Mouse (Mus musculus) forebrain, embryonic 12.5 days (tissue): Measurements from ENCODE around the gene Trpm3. TPM values are rescaled to one million over a fixed set of nuclear protein-coding genes. Genes with fewer than 3 reads are reported as not detected.

Experiments used
- ATAC-seq: fragments of 200-750 bp; cut with Nextera tagmentation; 2 replicates; pipeline ENCODE4 v1.8.0; 2017; ENCODE audit warnings: moderate TSS enrichment; ENCODE audit not compliant: low FRiP score
- H3K27ac ChIP-seq: fragments of 300-500 bp; sonication (generic); 2 replicates; pipeline ENCODE4 v1.5.1; 2016; ENCODE audit warnings: mild to moderate bottlenecking
- H3K27me3 ChIP-seq: fragments of 300-500 bp; sonication (generic); 2 replicates; pipeline ENCODE4 v1.6.1; 2016; ENCODE audit warnings: mild to moderate bottlenecking
- H3K36me3 ChIP-seq: fragments of 300-500 bp; sonication (generic); replicated peaks from 2 replicates; pipeline ENCODE4 v1.6.1; 2016; ENCODE audit warnings: mild to moderate bottlenecking
- H3K4me1 ChIP-seq: fragments of 300-500 bp; sonication (generic); 2 replicates; pipeline ENCODE4 v1.6.1; 2016
- H3K4me2 ChIP-seq: fragments of 300-500 bp; sonication (generic); 2 replicates; pipeline ENCODE4 v1.6.1; 2016; ENCODE audit warnings: mild to moderate bottlenecking, moderate library complexity
- H3K4me3 ChIP-seq: fragments of 300-500 bp; sonication (generic); replicated peaks from 2 replicates; pipeline ENCODE4 v1.5.1; 2016; ENCODE audit warnings: mild to moderate bottlenecking
- H3K9ac ChIP-seq: fragments of 300-500 bp; sonication (generic); 2 replicates; pipeline ENCODE4 v1.6.1; 2016; ENCODE audit warnings: mild to moderate bottlenecking
- H3K9me3 ChIP-seq: fragments of 300-500 bp; sonication (generic); 2 replicates; pipeline ENCODE4 v1.6.1; 2016
- WGBS: fragments of 180-500 bp; shearing (Covaris S2); methylation state at CpG from one replicate; pipeline ENCODE4 v1.1.7; 2016; 5-methylcytosine and 5-hydroxymethylcytosine counted together
- polyA plus RNA-seq: library from polyadenylated mRNA; unstranded; fragments of >200 nt; fragmentation: Nextera tagmentation; extraction: Ambion mirVana; gene quantifications from 2 replicates; pipeline ENCODE4 v1.2.1, GENCODE M21; 2016

Trpm3 gene
- polyA plus RNA-seq, 1 experiment from 2014 or later: 16.6 TPM

GRCm38 (mm10) chr19:22676206-22676605 is 537.4 kb downstream of the Trpm3 start:
- Histone ChIP-seq H3K4me3 (no peak overlapping the region), H3K4me2 (no peak overlapping the region), H3K27me3 (no peaks in the 10 kb centered on the region), H3K4me1 (no peaks in the 10 kb centered on the region), H3K9me3 (no peaks in the 10 kb centered on the region), H3K27ac (no peak overlapping the region), H3K36me3 (no peaks in the 10 kb centered on the region), H3K9ac (no peak overlapping the region)
- WGBS: 64% methylated on average over 4 of the region's 4 CpGs
- no peak for ATAC-seq

GRCm38 (mm10) chr19:22682238-22682637 is 543.4 kb downstream of the Trpm3 start:
- WGBS: 89% methylated on average over 6 of the region's 6 CpGs
- H3K4me1 ChIP-seq: peaks cover 5% of the 10 kb centered on the region; the same call in 1 of the 2 replicates
- H3K9ac ChIP-seq: no peak overlapping the region
- no peak for ATAC-seq
- no peak overlapping the region for H3K4me3 ChIP-seq
- H3K27ac ChIP-seq: no peak overlapping the region
- no peaks in the 10 kb centered on the region for H3K9me3 ChIP-seq
- H3K4me2 ChIP-seq: no peak overlapping the region
- H3K36me3 ChIP-seq: no peaks in the 10 kb centered on the region
- no peaks in the 10 kb centered on the region for H3K27me3 ChIP-seq

GRCm38 (mm10) chr19:22691995-22692394 is 553.1 kb downstream of the Trpm3 start:
- no peak for ATAC-seq
- Histone ChIP-seq H3K36me3 (no peaks in the 10 kb centered on the region), H3K4me1 (peaks cover 9% of the 10 kb centered on the region; the same call in 1 of the 2 replicates), H3K4me2 (no peak overlapping the region), H3K27ac (no peak overlapping the region), H3K9ac (no peak overlapping the region), H3K27me3 (peaks cover 3% of the 10 kb centered on the region; the same call in 1 of the 2 replicates), H3K9me3 (no peaks in the 10 kb centered on the region), H3K4me3 (no peak overlapping the region)
- 53% methylated on average over 5 of the region's 5 CpGs for WGBS

- Histone ChIP-seq H3K4me2 (no peak overlapping the region), H3K4me3 (no peak overlapping the region), H3K9ac (no peak overlapping the region), H3K27ac (no peak overlapping the region), H3K9me3 (no peaks in the 10 kb centered on the region), H3K27me3 (peaks cover 3% of the 10 kb centered on the region; the same call in 1 of the 2 replicates), H3K36me3 (no peaks in the 10 kb centered on the region), H3K4me1 (peaks cover 9% of the 10 kb centered on the region; the same call in 1 of the 2 replicates)
- no peak for ATAC-seq
- WGBS: 18% methylated on average over 4 of the region's 4 CpGs
These were observed 553.7 kb downstream of the Trpm3 start for GRCm38 (mm10) chr19:22692553-22692952.

- H3K36me3 ChIP-seq: no peaks in the 10 kb centered on the region
- 65% methylated on average over 5 of the region's 5 CpGs for WGBS
- no peak overlapping the region for H3K4me3 ChIP-seq
- no peak overlapping the region for H3K27ac ChIP-seq
- no peaks in the 10 kb centered on the region for H3K9me3 ChIP-seq
- H3K4me1 ChIP-seq: peaks cover 9% of the 10 kb centered on the region; the same call in 1 of the 2 replicates
- H3K4me2 ChIP-seq: no peak overlapping the region
- no peak for ATAC-seq
- H3K9ac ChIP-seq: no peak overlapping the region
- H3K27me3 ChIP-seq: peaks cover 3% of the 10 kb centered on the region; the same call in 1 of the 2 replicates
These were observed 554.1 kb downstream of the Trpm3 start for GRCm38 (mm10) chr19:22692956-22693355.

- H3K27me3 ChIP-seq: peaks cover 13% of the 10 kb centered on the region
- H3K27ac ChIP-seq: no peak overlapping the region
- no peaks in the 10 kb centered on the region for H3K36me3 ChIP-seq
- H3K4me3 ChIP-seq: no peak overlapping the region
- peaks cover 9% of the 10 kb centered on the region; the same call in 1 of the 2 replicates for H3K4me1 ChIP-seq
- no peak overlapping the region for H3K9ac ChIP-seq
- WGBS: 60% methylated on average over 2 of the region's 2 CpGs
- H3K4me2 ChIP-seq: no peak overlapping the region
- no peak for ATAC-seq
- no peaks in the 10 kb centered on the region for H3K9me3 ChIP-seq
These were observed 556.6 kb downstream of the Trpm3 start for GRCm38 (mm10) chr19:22695423-22695822.

GRCm38 (mm10) chr19:22698737-22699136 is 559.9 kb downstream of the Trpm3 start:
- Histone ChIP-seq H3K9me3 (no peaks in the 10 kb centered on the region), H3K4me2 (no peak overlapping the region), H3K4me3 (no peak overlapping the region), H3K27ac (no peak overlapping the region), H3K36me3 (no peaks in the 10 kb centered on the region), H3K27me3 (peaks cover 11% of the 10 kb centered on the region), H3K9ac (no peak overlapping the region), H3K4me1 (peaks cover 6% of the 10 kb centered on the region; the same call in 1 of the 2 replicates)
- 90% methylated on average over 4 of the region's 4 CpGs for WGBS
- no peak for ATAC-seq

- no peaks in the 10 kb centered on the region for H3K9me3 ChIP-seq
- no peak overlapping the region for H3K9ac ChIP-seq
- H3K4me1 ChIP-seq: peaks cover 8% of the 10 kb centered on the region; the same call in 1 of the 2 replicates
- peaks cover 11% of the 10 kb centered on the region for H3K27me3 ChIP-seq
- H3K27ac ChIP-seq: no peak overlapping the region
- no peak for ATAC-seq
- no peak overlapping the region for H3K4me3 ChIP-seq
- no peak overlapping the region for H3K4me2 ChIP-seq
- WGBS: 11% methylated on average over 5 of the region's 5 CpGs
- H3K36me3 ChIP-seq: no peaks in the 10 kb centered on the region
These were observed 562.2 kb downstream of the Trpm3 start for GRCm38 (mm10) chr19:22700871-22701651.

GRCm38 (mm10) chr19:22703876-22704275 is 565.0 kb downstream of the Trpm3 start:
- H3K36me3 ChIP-seq: no peaks in the 10 kb centered on the region
- no peak overlapping the region for H3K4me2 ChIP-seq
- H3K27ac ChIP-seq: no peak overlapping the region
- no peak overlapping the region for H3K9ac ChIP-seq
- no peak overlapping the region for H3K4me3 ChIP-seq
- no peak for ATAC-seq
- H3K9me3 ChIP-seq: no peaks in the 10 kb centered on the region
- H3K27me3 ChIP-seq: peaks cover 5% of the 10 kb centered on the region
- peaks cover 8% of the 10 kb centered on the region; the same call in 1 of the 2 replicates for H3K4me1 ChIP-seq
- 31% methylated on average over 6 of the region's 6 CpGs for WGBS

- no peak overlapping the region for H3K4me3 ChIP-seq
- no peak for ATAC-seq
- H3K27ac ChIP-seq: no peak overlapping the region
- no peaks in the 10 kb centered on the region for H3K9me3 ChIP-seq
- no peaks in the 10 kb centered on the region for H3K36me3 ChIP-seq
- H3K4me2 ChIP-seq: no peak overlapping the region
- peaks cover 1% of the 10 kb centered on the region; the same call in 1 of the 2 replicates for H3K27me3 ChIP-seq
- no peak overlapping the region for H3K9ac ChIP-seq
- peaks cover 8% of the 10 kb centered on the region; the same call in 1 of the 2 replicates for H3K4me1 ChIP-seq
These were observed 566.6 kb downstream of the Trpm3 start for GRCm38 (mm10) chr19:22705414-22705813.

GRCm38 (mm10) chr19:22719027-22719426 is 580.2 kb downstream of the Trpm3 start:
- Histone ChIP-seq H3K9ac (no peak overlapping the region), H3K4me1 (no peaks in the 10 kb centered on the region), H3K36me3 (no peaks in the 10 kb centered on the region), H3K27ac (no peak overlapping the region), H3K9me3 (no peaks in the 10 kb centered on the region), H3K4me3 (no peak overlapping the region), H3K27me3 (no peaks in the 10 kb centered on the region), H3K4me2 (no peak overlapping the region)
- 88% methylated on average over 2 of the region's 2 CpGs for WGBS
- ATAC-seq: no peak

- no peaks in the 10 kb centered on the region for H3K27me3 ChIP-seq
- H3K36me3 ChIP-seq: no peaks in the 10 kb centered on the region
- peaks cover 12% of the 10 kb centered on the region for H3K4me1 ChIP-seq
- no peak overlapping the region for H3K9ac ChIP-seq
- H3K4me3 ChIP-seq: no peak overlapping the region
- H3K27ac ChIP-seq: no peak overlapping the region
- no peak overlapping the region for H3K4me2 ChIP-seq
- 77% methylated on average over 2 of the region's 2 CpGs for WGBS
- no peaks in the 10 kb centered on the region for H3K9me3 ChIP-seq
- ATAC-seq: no peak
These were observed 591.0 kb downstream of the Trpm3 start for GRCm38 (mm10) chr19:22729846-22730245.

GRCm38 (mm10) chr19:22730971-22731370 is 592.1 kb downstream of the Trpm3 start:
- no peak overlapping the region for H3K4me3 ChIP-seq
- no peak for ATAC-seq
- H3K27ac ChIP-seq: no peak overlapping the region
- H3K4me1 ChIP-seq: peaks cover 12% of the 10 kb centered on the region
- no peaks in the 10 kb centered on the region for H3K36me3 ChIP-seq
- H3K9me3 ChIP-seq: no peaks in the 10 kb centered on the region
- no peaks in the 10 kb centered on the region for H3K27me3 ChIP-seq
- H3K4me2 ChIP-seq: no peak overlapping the region
- no peak overlapping the region for H3K9ac ChIP-seq
